Mouse (Mus musculus) forebrain, embryonic 13.5 days (tissue): ENCODE data around the gene Grid1. TPM values are rescaled to one million over a fixed set of nuclear protein-coding genes. Genes with fewer than 3 reads are reported as not detected.
A peak's percentile ranks its signal among the peaks of the same experiment; 100 is the strongest.

ENCODE experiments used
- ATAC-seq: fragments of 200-750 bp; cut with Nextera tagmentation; 2 replicates; pipeline ENCODE4 v1.8.0; 2017
- H3K27ac ChIP-seq: fragments of 300-500 bp; sonication (generic); 2 replicates; pipeline ENCODE4 v1.5.1; 2015; ENCODE audit warnings: inconsistent platforms, mild to moderate bottlenecking, moderate library complexity
- H3K27me3 ChIP-seq: fragments of 300-500 bp; sonication (generic); 2 replicates; pipeline ENCODE4 v1.6.1; 2015; ENCODE audit warnings: mild to moderate bottlenecking, inconsistent platforms
- H3K36me3 ChIP-seq: fragments of 300-500 bp; sonication (generic); 2 replicates; pipeline ENCODE4 v1.6.1; 2015; ENCODE audit warnings: mild to moderate bottlenecking, inconsistent platforms; ENCODE audit not compliant: poor library complexity, severe bottlenecking
- H3K4me1 ChIP-seq: fragments of 300-500 bp; sonication (generic); 2 replicates; pipeline ENCODE4 v1.6.1; 2015; ENCODE audit warnings: inconsistent platforms
- H3K4me2 ChIP-seq: fragments of 300-500 bp; sonication (generic); 2 replicates; pipeline ENCODE4 v1.6.1; 2015; ENCODE audit warnings: inconsistent platforms, mild to moderate bottlenecking, moderate library complexity
- H3K4me3 ChIP-seq: fragments of 300-500 bp; sonication (generic); 2 replicates; pipeline ENCODE4 v1.5.1; 2015; ENCODE audit warnings: mild to moderate bottlenecking, inconsistent platforms
- H3K9ac ChIP-seq: fragments of 300-500 bp; sonication (generic); 2 replicates; pipeline ENCODE4 v1.6.1; 2015; ENCODE audit warnings: mild to moderate bottlenecking, inconsistent platforms
- H3K9me3 ChIP-seq: fragments of 300-500 bp; sonication (generic); replicated peaks from 2 replicates; pipeline ENCODE4 v1.6.1; 2016; ENCODE audit warnings: inconsistent platforms
- WGBS: fragments of 180-500 bp; shearing (Covaris S2); methylation state at CpG from one replicate; pipeline ENCODE4 v1.1.7; 2015; 5-methylcytosine and 5-hydroxymethylcytosine counted together
- polyA plus RNA-seq: library from polyadenylated mRNA; unstranded; fragments of >200 nt; fragmentation: Nextera tagmentation; extraction: Ambion mirVana; gene quantifications from 2 replicates; pipeline ENCODE4 v1.2.1, GENCODE M21; 2015

Grid1 gene
- polyA plus RNA-seq, 1 experiment from 2014 or later, result 1.2 TPM

- no peak for ATAC-seq
- Histone ChIP-seq H3K9me3 (no peaks in the 10 kb centered on the region), H3K36me3 (no peaks in the 10 kb centered on the region), H3K27me3 (no peaks in the 10 kb centered on the region), H3K9ac (no peak overlapping the region), H3K27ac (no peak overlapping the region), H3K4me1 (peaks cover 6% of the 10 kb centered on the region), H3K4me3 (no peak overlapping the region), H3K4me2 (no peak overlapping the region)
- 60% methylated on average over 5 of the region's 5 CpGs for WGBS
Measured at GRCm38 (mm10) chr14:35044268-35044667, 224.4 kb downstream of the Grid1 start.

- H3K9ac ChIP-seq, result no peak overlapping the region
- no peaks in the 10 kb centered on the region for H3K36me3 ChIP-seq
- no peak overlapping the region for H3K27ac ChIP-seq
- H3K4me1 ChIP-seq, result peaks cover 6% of the 10 kb centered on the region
- H3K27me3 ChIP-seq, result no peaks in the 10 kb centered on the region
- peak; percentile 80 for ATAC-seq
- H3K4me3 ChIP-seq, result no peak overlapping the region
- H3K9me3 ChIP-seq, result no peaks in the 10 kb centered on the region
- WGBS, result 67% methylated on average over 10 of the region's 10 CpGs
- no peak overlapping the region for H3K4me2 ChIP-seq
Measured at GRCm38 (mm10) chr14:35044918-35045698, 225.2 kb downstream of the Grid1 start.

GRCm38 (mm10) chr14:35049231-35049630 lies 229.3 kb downstream of the Grid1 start:
- H3K4me1 ChIP-seq, result peaks cover 4% of the 10 kb centered on the region
- H3K9ac ChIP-seq, result no peak overlapping the region
- no peak overlapping the region for H3K27ac ChIP-seq
- H3K9me3 ChIP-seq, result no peaks in the 10 kb centered on the region
- H3K4me3 ChIP-seq, result no peak overlapping the region
- ATAC-seq, result no peak
- H3K4me2 ChIP-seq, result no peak overlapping the region
- H3K27me3 ChIP-seq, result no peaks in the 10 kb centered on the region
- WGBS, result 84% methylated on average over 8 of the region's 8 CpGs
- H3K36me3 ChIP-seq, result no peaks in the 10 kb centered on the region

DNA sequence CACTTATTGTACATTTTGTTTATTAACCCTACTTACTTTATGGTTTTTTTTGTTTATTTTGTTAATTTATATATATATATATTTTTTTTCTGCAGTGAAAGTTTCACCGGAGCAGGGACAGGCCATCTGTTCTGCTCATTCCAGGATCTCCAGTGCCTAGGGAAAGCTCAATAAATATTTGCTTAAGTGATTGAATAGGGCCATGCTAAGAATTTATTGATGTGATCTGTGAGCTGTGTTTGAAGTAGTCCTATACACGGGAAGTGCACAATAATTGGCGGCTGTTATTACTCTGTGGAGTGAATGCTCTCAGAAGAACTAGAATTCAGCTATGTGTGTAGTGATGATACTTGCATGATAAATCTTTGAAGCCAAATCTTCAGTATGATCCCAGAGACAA lies 234.2 kb downstream of the Grid1 start:
- Histone ChIP-seq H3K4me1 (no peaks in the 10 kb centered on the region), H3K27me3 (no peaks in the 10 kb centered on the region), H3K4me2 (no peak overlapping the region), H3K9ac (no peak overlapping the region), H3K4me3 (no peak overlapping the region), H3K9me3 (no peaks in the 10 kb centered on the region), H3K27ac (no peak overlapping the region), H3K36me3 (no peaks in the 10 kb centered on the region)
- ATAC-seq, result no peak
- WGBS, result 79% methylated on average over 3 of the region's 3 CpGs

GRCm38 (mm10) chr14:35074636-35075035 lies 254.7 kb downstream of the Grid1 start:
- peak; percentile 95 for ATAC-seq
- peaks cover 9% of the 10 kb centered on the region for H3K4me1 ChIP-seq
- no peaks in the 10 kb centered on the region for H3K36me3 ChIP-seq
- no peaks in the 10 kb centered on the region for H3K27me3 ChIP-seq
- no peak overlapping the region for H3K4me3 ChIP-seq
- no peaks in the 10 kb centered on the region for H3K9me3 ChIP-seq
- 47% methylated on average over 6 of the region's 6 CpGs for WGBS
- no peak overlapping the region for H3K27ac ChIP-seq
- no peak overlapping the region for H3K4me2 ChIP-seq
- H3K9ac ChIP-seq, result no peak overlapping the region

DNA sequence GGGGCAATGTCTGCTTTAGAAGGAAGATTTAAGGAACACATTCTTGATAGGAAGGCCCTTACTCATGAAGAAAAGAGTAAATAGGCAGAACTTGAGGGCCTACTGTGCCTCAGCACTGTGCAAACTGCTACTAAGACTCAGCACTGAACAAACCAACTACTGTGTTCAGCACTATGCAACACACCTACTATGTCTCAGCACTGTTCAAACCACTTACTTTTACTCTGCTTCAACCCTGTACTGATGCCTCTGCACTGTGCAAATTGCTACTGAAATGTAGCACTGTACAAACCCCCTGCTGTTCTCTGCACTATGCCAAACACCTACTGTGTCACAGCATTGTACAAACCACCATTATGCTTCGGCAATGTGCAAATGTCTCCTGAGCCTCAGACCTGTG lies 260.0 kb downstream of the Grid1 start:
- Histone ChIP-seq H3K4me2 (no peak overlapping the region), H3K9ac (no peak overlapping the region), H3K4me1 (no peaks in the 10 kb centered on the region), H3K36me3 (no peaks in the 10 kb centered on the region), H3K27me3 (no peaks in the 10 kb centered on the region), H3K4me3 (no peak overlapping the region), H3K9me3 (no peaks in the 10 kb centered on the region), H3K27ac (no peak overlapping the region)
- 62% methylated on average over 1 of the region's 1 CpGs for WGBS
- ATAC-seq, result 0 out of 2 replicates have a peak, but pooled peaks have one; percentile 38

GRCm38 (mm10) chr14:35092646-35093045 lies 272.7 kb downstream of the Grid1 start:
- no peak overlapping the region for H3K4me2 ChIP-seq
- no peak for ATAC-seq
- peaks cover 11% of the 10 kb centered on the region; the same call in 1 of the 2 replicates for H3K27me3 ChIP-seq
- H3K4me1 ChIP-seq, result peaks cover 22% of the 10 kb centered on the region
- 94% methylated on average over 4 of the region's 4 CpGs for WGBS
- no peak overlapping the region for H3K9ac ChIP-seq
- no peaks in the 10 kb centered on the region for H3K9me3 ChIP-seq
- H3K36me3 ChIP-seq, result no peaks in the 10 kb centered on the region
- no peak overlapping the region for H3K27ac ChIP-seq
- no peak overlapping the region for H3K4me3 ChIP-seq

- Histone ChIP-seq H3K4me2 (no peak overlapping the region), H3K27me3 (peaks cover 14% of the 10 kb centered on the region; the same call in 1 of the 2 replicates), H3K4me1 (peaks cover 22% of the 10 kb centered on the region), H3K36me3 (no peaks in the 10 kb centered on the region), H3K4me3 (no peak overlapping the region), H3K9ac (no peak overlapping the region), H3K27ac (no peak overlapping the region), H3K9me3 (no peaks in the 10 kb centered on the region)
- peak; percentile 39; the same call in 1 of the 2 replicates for ATAC-seq
- 68% methylated on average over 6 of the region's 6 CpGs for WGBS
Measured at GRCm38 (mm10) chr14:35093561-35094186, 273.8 kb downstream of the Grid1 start.

DNA sequence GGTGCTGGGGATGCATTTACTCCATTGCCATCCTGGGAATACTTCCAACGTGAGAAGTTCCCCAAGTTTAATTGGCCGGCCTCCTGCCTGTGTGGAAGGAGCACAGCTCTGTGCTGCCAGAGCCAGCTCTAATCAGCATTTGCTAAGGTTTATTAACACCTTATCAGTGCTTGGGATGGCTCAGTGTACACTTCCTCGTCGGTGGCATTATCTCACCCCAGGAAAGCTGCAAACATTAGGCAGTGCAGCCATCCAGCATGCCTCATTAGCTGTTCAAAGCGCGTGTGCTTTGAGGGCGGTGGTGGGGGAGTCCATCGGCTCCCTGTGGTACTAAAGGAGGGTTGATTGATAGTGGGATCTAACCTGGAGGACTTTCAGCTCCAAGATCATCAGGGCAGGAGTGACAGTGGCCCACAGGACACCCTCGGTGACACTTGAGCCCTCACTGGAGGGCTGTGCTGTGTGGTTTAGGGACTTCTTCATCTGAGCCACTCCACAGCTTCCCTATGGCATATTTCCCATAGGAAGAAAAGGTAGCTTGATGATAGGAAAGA lies 275.7 kb downstream of the Grid1 start:
- 13% methylated on average over 9 of the region's 9 CpGs for WGBS

GRCm38 (mm10) chr14:35096085-35096484 lies 276.2 kb downstream of the Grid1 start:
- Histone ChIP-seq H3K4me2 (no peak overlapping the region), H3K9ac (no peak overlapping the region), H3K9me3 (no peaks in the 10 kb centered on the region), H3K27ac (no peak overlapping the region), H3K4me3 (no peak overlapping the region), H3K27me3 (peaks cover 29% of the 10 kb centered on the region), H3K36me3 (no peaks in the 10 kb centered on the region), H3K4me1 (peaks cover 22% of the 10 kb centered on the region)
- ATAC-seq, result no peak
- WGBS, result 23% methylated on average over 4 of the region's 4 CpGs

More for the DNA sequence above, 275.7 kb downstream of the Grid1 start:
- Histone ChIP-seq H3K4me2 (no peak overlapping the region), H3K4me1 (peaks cover 22% of the 10 kb centered on the region), H3K9me3 (no peaks in the 10 kb centered on the region), H3K36me3 (no peaks in the 10 kb centered on the region), H3K4me3 (no peak overlapping the region), H3K9ac (no peak overlapping the region), H3K27me3 (peaks cover 29% of the 10 kb centered on the region), H3K27ac (no peak overlapping the region)
- peak; percentile 70 for ATAC-seq

- Histone ChIP-seq H3K9ac (no peak overlapping the region), H3K4me3 (no peak overlapping the region), H3K27ac (no peak overlapping the region), H3K4me1 (peaks cover 22% of the 10 kb centered on the region), H3K4me2 (no peak overlapping the region), H3K9me3 (no peaks in the 10 kb centered on the region), H3K36me3 (no peaks in the 10 kb centered on the region), H3K27me3 (peaks cover 31% of the 10 kb centered on the region)
- no peak for ATAC-seq
- 89% methylated on average over 5 of the region's 5 CpGs for WGBS
Measured at GRCm38 (mm10) chr14:35097166-35097565, 277.3 kb downstream of the Grid1 start.

- Histone ChIP-seq H3K9me3 (no peaks in the 10 kb centered on the region), H3K4me1 (no peaks in the 10 kb centered on the region), H3K4me3 (no peak overlapping the region), H3K27ac (no peak overlapping the region), H3K4me2 (no peak overlapping the region), H3K9ac (no peak overlapping the region), H3K27me3 (peaks cover 28% of the 10 kb centered on the region), H3K36me3 (no peaks in the 10 kb centered on the region)
- 93% methylated on average over 5 of the region's 5 CpGs for WGBS
- ATAC-seq, result no peak
Measured at GRCm38 (mm10) chr14:35103639-35104210, 283.8 kb downstream of the Grid1 start.
